Mouse (Mus musculus) midbrain, embryonic 14.5 days (tissue): Measurements from ENCODE around the gene Dynlt1f. TPM values are rescaled to one million over a fixed set of nuclear protein-coding genes. Genes with fewer than 3 reads are reported as not detected.
"Not testable (repeated sequence)": the region's sequence is repeated elsewhere in the genome, so short reads cannot be mapped to it uniquely, and the experiment has no call there.

Experiments
- ATAC-seq: fragments of 200-750 bp; cut with Nextera tagmentation; 2 replicates; pipeline ENCODE4 v1.8.0; 2017; ENCODE audit warnings: moderate number of reproducible peaks, moderate library complexity; ENCODE audit not compliant: low FRiP score, low TSS enrichment
- DNase-seq: peaks from one replicate; pipeline ENCODE4 v3.0.0-alpha.2; 2015
- H3K27ac ChIP-seq: fragments of 300-500 bp; sonication (generic); replicated peaks from 2 replicates; pipeline ENCODE4 v1.5.1; 2014; ENCODE audit warnings: mild to moderate bottlenecking, low read depth, low read length, moderate library complexity
- H3K27me3 ChIP-seq: fragments of 300-500 bp; sonication (generic); 2 replicates; pipeline ENCODE4 v1.6.1; 2014; ENCODE audit warnings: low read length, control low read depth, mixed read lengths; ENCODE audit not compliant: control insufficient read depth, insufficient read depth
- H3K36me3 ChIP-seq: fragments of 300-500 bp; sonication (generic); 2 replicates; pipeline ENCODE4 v1.6.1; 2014; ENCODE audit warnings: low read length, control low read depth; ENCODE audit not compliant: control insufficient read depth, insufficient read depth
- H3K4me1 ChIP-seq: fragments of 300-500 bp; sonication (generic); 2 replicates; pipeline ENCODE4 v1.6.1; 2014; ENCODE audit warnings: mild to moderate bottlenecking, antibody characterized with exemption, low read length, control low read depth; ENCODE audit not compliant: control insufficient read depth, insufficient read depth
- H3K4me2 ChIP-seq: fragments of 300-500 bp; sonication (generic); 2 replicates; pipeline ENCODE4 v1.6.1; 2014; ENCODE audit warnings: mild to moderate bottlenecking, low read length, moderate library complexity
- H3K4me3 ChIP-seq: fragments of 300-500 bp; sonication (generic); replicated peaks from 2 replicates; pipeline ENCODE4 v1.5.1; 2014; ENCODE audit warnings: low read depth, low read length
- H3K9ac ChIP-seq: fragments of 300-500 bp; sonication (generic); replicated peaks from 2 replicates; pipeline ENCODE4 v1.6.1; 2014; ENCODE audit warnings: mild to moderate bottlenecking, low read length, moderate library complexity
- H3K9me3 ChIP-seq: fragments of 300-500 bp; sonication (generic); 2 replicates; pipeline ENCODE4 v1.6.1; 2016; ENCODE audit warnings: low read length, control low read depth, mixed read lengths; ENCODE audit not compliant: control insufficient read depth
- WGBS: fragments of 180-500 bp; shearing (Covaris S2); extraction: QIAGEN DNeasy Blood & Tissue Kit; methylation state at CpG from one replicate; pipeline ENCODE4 v1.1.7; 2014; 5-methylcytosine and 5-hydroxymethylcytosine counted together
- polyA plus RNA-seq: library from polyadenylated mRNA; unstranded; fragments of >200 nt; fragmentation: Nextera tagmentation; extraction: Ambion mirVana; gene quantifications from 2 replicates; pipeline ENCODE4 v1.2.1, GENCODE M21; 2014

Dynlt1f gene
- polyA plus RNA-seq, 1 experiment from 2014 or later: 370 TPM

DNA sequence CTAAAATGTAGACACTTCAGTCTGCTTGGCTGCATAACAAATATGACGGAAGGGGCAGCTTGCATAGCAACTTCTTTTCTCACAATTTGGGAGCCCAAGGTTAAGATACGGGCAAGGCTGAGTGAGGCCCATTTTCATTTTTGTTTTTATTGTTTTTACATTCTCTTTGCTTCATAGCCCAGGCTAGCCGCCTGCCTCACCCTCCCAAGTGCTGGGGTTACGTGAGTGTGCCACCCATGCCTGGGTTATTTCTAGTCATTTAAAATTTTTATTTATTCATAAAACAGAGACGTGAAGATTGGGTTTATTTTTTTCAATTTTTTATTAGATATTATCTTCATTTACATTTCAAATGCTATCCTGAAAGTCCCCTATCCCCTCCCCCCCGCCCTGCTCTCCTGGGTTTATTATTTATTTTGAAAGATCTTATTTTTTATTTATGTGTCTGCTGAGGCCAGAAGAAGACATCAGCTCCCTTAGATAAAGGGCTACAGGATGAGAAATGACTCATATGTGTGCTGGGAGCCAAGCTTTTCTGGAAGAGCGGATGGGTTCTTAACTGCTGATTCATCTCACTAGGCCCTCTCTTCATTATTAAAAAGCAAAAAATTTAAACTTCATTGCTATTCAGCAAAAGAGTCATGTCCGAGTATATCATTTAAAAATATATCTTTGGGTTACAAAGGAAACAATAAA, 55.3 kb downstream of the Dynlt1f start:
- not testable (repeated sequence) for DNase-seq, H3K9ac ChIP-seq, H3K36me3 ChIP-seq, H3K4me1 ChIP-seq, ATAC-seq, H3K27ac ChIP-seq, H3K4me2 ChIP-seq, H3K4me3 ChIP-seq, H3K27me3 ChIP-seq, H3K9me3 ChIP-seq
- WGBS: 88% methylated on average over 5 of the region's 8 CpGs

DNA sequence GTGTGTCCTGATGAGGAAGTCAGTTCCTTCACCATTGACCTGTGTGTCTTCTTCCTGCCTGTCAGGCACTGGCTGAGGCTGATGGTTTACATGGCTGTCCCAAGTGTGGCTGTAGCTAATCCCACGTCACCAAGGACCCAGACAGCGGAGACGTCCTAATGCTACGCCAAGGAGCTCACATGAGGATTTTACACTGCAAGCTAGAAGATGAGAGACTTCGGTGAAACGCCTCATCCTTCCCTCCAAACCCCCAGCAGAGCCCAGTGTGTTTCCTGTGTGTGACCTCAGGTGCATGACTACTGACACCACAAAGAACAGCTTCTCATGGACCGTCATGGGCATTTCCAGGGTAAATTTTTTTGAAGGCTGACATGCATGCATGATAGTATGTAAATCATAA, 57.3 kb downstream of the Dynlt1f start:
- not testable (repeated sequence) for DNase-seq, H3K4me1 ChIP-seq, H3K9ac ChIP-seq, H3K9me3 ChIP-seq, H3K36me3 ChIP-seq, H3K4me3 ChIP-seq, H3K4me2 ChIP-seq, H3K27me3 ChIP-seq, ATAC-seq, H3K27ac ChIP-seq
- 92% methylated on average over 7 of the region's 7 CpGs for WGBS

Other genes with a start within 250 kb of the Dynlt1f start
- gene Dynlt1b, start 225.8 kb downstream of the Dynlt1f start, polyA plus RNA-seq: 1,329 and 1,495 TPM in 2 replicates
- 54.8 and 56.2 TPM in 2 replicates for gene Dynlt1c, start 54.2 kb downstream of the Dynlt1f start, polyA plus RNA-seq
- gene Sytl3, start 3.2 kb upstream of the Dynlt1f start, polyA plus RNA-seq: 0.18 and 0.24 TPM in 2 replicates
- gene Ezr, start 126.9 kb upstream of the Dynlt1f start, polyA plus RNA-seq: 20.8 and 27.8 TPM in 2 replicates